Mouse (Mus musculus) embryonic fibroblast, embryonic 13.5 days (primary cell): ENCODE measurements around the gene Il18bp.

Experiments
- CTCF ChIP-seq: IDR thresholded peaks from 2 replicates; pipeline ENCODE4 v1.5.1; 2011; ENCODE audit warnings: mild to moderate bottlenecking, control low read depth, low read length, moderate library complexity, borderline replicate concordance; ENCODE audit not compliant: insufficient read depth
- POLR2A ChIP-seq: IDR thresholded peaks from 2 replicates; pipeline ENCODE4 v1.6.1; 2011; ENCODE audit warnings: low read depth, mild to moderate bottlenecking, control low read depth, low read length, moderate library complexity

- TF ChIP-seq CTCF (no peak), POLR2A (no peak)
Observed at GRCm38 (mm10) chr7:101994241-101994640, 24.2 kb downstream of the Il18bp start.
